Mouse (Mus musculus) neutrophil, adult 5-6 weeks (primary cell): ENCODE results near the gene Gjb5. TPM values are rescaled to one million over a fixed set of nuclear protein-coding genes. Genes with fewer than 3 reads are reported as not detected.

Experiments
- ATAC-seq: fragments of 151-379, 151-347 bp; 2 replicates; pipeline ENCODE4 v1.8.0; 2017; ENCODE audit warnings: mild to moderate bottlenecking, moderate TSS enrichment; ENCODE audit not compliant: insufficient number of reproducible peaks, poor library complexity, low FRiP score, severe bottlenecking; ENCODE audit errors: extremely low read depth
- total RNA-seq: library from RNA; stranded (forward); fragments of 200-1000 nt; gene quantifications from 2 replicates; pipeline ENCODE4 v1.2.3, GENCODE M21; 2017

Gjb5 gene
- total RNA-seq, 1 experiment from 2014 or later, result not detected

DNA sequence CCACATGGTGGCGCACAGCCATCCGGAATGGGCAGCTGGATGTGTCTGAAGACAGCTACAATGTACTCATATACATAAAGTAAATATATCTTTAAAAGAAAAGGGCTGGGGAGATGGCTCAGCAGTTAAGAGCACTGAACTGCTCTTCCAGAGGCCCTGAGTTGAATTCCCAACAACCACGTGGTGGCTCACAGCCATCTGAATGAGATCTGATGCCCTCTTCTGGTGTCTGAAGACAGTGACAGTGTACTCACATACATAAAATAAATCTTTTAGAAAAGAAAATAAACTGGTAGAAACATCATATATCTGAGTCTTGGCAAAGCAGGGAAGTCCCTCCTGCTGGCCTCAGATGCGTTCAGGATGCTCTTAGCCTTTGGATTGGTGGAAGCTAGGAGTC lies 40.8 kb downstream of the Gjb5 start:
- no peak for ATAC-seq

DNA sequence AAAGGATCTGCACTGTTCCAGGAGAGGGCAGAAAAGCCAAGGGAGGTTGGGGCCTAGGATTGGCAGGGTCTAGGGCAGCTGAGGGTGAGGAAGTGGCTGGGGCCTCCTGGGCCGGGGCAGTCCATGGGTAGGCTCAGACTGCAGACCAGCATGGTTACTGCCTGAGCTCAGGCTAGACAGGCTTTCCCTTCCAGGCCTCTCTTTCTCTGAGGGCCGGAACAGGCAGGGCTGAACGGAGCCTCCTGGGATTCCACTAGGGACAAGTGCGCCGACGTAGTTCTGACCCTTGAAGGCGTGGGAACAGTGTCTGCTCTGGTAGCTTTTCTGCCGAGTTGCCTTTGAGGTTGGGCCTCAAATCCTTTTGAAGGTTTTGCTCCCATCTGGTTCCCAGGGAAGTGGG lies 42.2 kb downstream of the Gjb5 start:
- ATAC-seq, result no peak

DNA sequence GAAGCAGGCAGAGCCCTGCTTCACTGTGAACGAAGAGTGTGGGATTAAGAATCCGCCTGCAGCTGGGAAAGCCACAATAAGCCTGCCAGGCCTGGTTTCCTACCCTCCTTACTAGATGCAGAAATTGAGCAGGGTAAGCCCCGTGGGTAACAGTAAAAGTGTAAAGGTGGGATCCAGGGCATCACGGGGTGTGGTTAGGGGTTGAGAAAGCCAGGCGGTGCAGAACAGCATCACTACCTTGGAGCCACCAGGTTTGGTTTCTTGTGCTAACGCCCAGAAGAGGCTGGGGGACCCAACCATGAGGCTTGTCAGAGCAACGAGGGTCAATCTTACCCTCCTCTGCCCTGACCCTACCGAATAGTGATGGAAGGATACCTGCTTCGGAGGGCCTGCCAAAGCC lies 43.4 kb downstream of the Gjb5 start:
- ATAC-seq, result no peak

DNA sequence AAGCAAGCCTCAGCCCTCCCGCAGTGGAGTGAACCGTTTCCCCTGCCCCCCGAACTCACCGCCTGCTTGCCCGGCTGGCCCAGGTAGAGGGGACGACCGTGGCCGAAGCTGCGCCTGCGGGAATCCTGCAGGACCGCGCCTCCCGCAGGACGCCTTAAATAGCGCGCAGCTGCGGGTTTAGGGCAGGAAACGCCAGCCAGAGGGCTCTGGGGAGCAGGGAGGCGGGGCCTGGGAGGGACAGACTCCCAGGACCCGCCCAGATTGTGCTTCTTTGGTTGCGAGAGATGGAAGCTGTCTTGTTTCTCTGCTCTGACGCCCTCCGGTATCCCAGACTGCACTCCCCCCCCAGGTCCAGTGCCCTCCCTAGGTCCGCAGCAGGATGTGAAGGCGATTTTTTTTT lies 44.1 kb downstream of the Gjb5 start, which contains the start of gene Gja4:
Gja4 (minus strand) TSS at position 179 of the 400 bp plus-strand sequence.
- no peak for ATAC-seq

DNA sequence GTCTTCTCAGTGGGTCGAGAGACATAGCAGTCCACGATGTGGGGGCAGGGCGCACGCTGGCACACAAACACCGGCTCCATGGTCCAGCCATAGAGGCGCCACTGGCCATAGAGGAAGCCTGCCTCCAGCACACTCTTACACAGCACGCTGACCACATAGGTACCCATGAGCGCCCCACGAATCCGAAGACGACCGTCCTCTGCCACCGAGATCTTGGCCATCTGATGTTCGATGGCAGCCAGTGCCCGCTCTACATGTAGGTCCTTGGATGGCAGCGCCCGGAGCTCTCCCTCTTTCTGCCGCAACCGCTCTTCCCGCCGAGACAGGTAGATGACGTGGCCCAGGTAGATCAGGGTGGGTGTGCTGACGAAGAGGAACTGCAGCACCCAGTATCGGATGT lies 45.6 kb downstream of the Gjb5 start:
- ATAC-seq, result no peak

DNA sequence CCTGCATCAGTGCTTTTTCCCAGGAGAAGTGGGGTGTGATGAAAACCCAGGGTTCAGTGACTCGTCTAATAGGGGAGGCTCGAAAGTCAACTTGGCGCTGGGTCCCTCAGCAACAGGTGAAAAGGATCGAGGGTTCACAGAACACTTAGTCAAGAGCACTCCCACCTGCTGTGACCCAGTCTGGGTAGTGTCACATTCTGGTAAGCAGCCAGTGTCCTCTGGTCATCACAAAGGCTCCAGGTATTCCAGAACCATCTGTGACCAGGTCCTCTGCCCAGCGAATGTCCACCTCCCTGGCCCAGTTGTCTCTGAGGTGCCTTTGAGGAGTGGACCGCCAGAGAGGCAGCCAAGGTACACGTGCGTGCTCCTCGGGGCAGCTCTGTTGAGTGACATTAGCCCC lies 46.4 kb downstream of the Gjb5 start:
- no peak for ATAC-seq

DNA sequence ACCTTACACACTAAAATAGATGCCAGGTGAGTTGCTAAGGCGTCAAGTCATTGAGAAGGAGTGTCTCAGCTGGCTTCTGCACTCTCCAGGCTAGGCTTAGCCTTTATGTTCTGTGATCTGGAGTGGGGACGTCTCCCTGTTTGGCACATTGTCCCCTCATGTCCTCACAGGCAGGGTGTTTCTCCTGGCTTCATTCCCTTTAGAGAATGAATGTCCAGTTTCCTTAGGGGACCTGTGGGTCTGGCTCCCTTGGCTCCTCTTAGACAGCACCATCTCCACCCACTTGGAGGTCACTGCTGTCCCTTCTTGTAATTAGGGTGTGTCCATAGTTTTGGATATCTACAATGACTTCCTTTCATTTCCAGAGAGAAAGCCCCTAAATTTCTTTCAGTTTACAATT lies 51.1 kb downstream of the Gjb5 start:
- no peak for ATAC-seq

Other genes with a start within 250 kb of the Gjb5 start
- gene Tmem35b, start 234.5 kb downstream of the Gjb5 start, total RNA-seq, result 7.6 and 8.1 TPM in 2 replicates
- gene Dlgap3, start 189.0 kb downstream of the Gjb5 start, total RNA-seq, result 0.12 TPM in 2 replicates
- 17.3 and 25.8 TPM in 2 replicates for gene Smim12, start 114.4 kb downstream of the Gjb5 start, total RNA-seq
- not detected in 2 replicates for gene Gja4, start 44.1 kb downstream of the Gjb5 start, total RNA-seq
- gene Gjb3, start 27.3 kb downstream of the Gjb5 start, total RNA-seq, result not detected in 2 replicates
- not detected in 2 replicates for gene Gjb4, start 4.1 kb downstream of the Gjb5 start, total RNA-seq